Mouse (Mus musculus): ENCODE results near the gene Eef1akmt2.

Gene Eef1akmt2

DNA sequence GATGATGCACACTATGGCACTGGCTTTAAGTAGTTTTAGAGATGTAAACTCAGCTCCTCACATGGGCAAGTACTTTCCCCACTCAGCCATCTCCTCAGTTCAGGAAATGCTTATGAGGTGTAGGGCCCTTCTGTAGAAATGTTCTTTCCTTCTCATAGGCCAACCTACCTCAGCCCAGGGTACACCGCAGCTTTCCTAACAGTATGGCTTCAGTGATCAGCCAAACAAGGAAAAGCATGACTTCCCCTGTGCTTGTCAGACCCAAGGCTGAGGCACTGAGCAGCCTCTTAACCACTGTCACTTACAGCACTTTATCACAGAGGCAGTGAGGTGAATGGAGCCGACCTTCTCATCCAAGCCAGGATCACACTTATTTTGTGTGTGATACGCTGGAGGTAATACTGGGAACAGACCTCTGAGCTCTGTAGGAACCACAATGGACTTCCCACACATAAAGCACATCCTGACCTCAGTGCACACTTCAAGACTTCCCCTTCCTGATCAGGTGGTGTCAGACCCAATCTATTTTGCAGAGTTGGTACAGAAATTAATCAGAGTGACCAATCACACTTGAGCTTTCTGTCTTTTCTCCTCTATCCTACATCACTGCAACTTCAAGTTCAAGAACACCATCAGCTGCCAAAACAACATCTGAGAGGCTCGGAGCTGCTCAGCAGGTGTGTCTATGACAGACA is 64.8 kb downstream of the Eef1akmt2 start:
- no peak for DNase-seq (ENCODE audit: low spot score)

DNA sequence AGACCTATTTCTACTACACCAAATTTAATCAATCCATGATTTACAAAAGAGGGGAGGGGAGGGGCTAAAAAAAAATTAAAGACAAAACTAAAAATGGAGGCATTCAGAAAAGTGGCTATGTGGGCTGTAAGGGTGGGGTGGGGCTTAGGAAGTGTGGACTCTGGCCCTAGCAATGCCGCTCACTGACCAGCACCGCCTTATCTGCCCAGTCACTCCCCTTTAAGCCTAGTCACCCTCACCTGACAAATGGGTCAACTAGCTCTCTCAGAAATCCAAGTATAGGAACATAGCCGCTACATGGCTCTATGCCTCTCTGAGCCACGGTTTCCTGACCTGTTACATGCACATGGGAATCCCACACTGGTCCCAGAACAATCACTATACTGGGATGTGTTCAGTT is 65.5 kb downstream of the Eef1akmt2 start:
- DNase-seq (ENCODE audit: low spot score) = no peak

DNA sequence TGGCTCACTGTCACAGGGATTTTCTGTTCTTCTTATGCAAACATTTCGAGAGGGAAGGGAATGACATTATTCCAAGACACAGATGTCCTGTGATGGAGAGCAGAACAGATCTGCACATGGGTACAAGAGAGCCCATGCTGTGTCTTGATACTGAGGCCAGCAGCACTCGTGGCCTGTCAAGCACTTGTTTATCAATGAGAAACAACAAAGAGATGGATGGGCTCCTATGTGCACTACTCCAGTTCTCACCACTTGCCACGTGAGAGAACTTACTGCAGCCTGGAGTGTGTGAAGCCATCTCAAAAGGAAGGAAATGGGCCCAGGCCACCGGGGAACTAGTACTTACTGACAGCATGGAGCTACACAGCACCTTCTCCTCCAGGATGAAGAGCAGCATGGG is 66.0 kb downstream of the Eef1akmt2 start:
- DNase-seq (ENCODE audit: low spot score) = no peak

DNA sequence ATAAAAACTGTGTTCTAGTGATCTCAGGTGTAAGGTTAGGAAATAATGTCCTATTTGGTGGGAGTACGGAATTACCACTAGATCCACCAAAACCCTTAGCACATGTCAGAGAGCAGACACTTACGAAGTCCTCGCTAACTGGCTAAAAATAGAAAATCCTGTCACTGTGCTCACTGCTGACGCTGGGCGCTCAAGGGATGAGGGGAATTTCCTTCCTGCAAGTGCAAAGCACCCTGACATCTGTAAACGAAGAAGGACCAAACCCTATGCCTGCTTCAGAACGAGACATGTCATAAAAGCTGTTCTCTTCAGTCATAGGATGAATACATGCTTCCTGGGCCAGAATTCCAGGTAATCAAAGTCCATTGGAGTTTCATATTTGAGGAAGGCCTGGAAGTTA is 66.5 kb downstream of the Eef1akmt2 start:
- DNase-seq (ENCODE audit: low spot score) = no peak

DNA sequence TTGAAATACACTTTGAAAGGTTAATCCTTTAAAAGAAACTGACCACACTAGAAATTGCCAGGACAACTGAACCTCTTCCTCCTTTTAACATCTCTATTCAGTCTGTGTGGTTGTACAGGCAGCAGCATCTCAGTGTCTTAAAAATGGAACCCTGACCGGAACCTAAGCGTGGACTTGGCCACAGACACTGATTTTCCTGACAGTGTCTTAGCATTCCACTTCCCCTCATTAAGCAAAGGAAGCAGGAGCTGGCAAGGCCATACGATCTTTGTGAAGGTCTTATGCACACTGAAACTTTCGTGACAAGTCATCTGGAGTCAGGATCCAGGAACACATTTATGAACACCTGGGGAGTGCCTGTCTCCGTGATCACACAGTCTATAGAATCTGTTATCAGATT is 68.4 kb downstream of the Eef1akmt2 start:
- DNase-seq (ENCODE audit: low spot score) = no peak

DNA sequence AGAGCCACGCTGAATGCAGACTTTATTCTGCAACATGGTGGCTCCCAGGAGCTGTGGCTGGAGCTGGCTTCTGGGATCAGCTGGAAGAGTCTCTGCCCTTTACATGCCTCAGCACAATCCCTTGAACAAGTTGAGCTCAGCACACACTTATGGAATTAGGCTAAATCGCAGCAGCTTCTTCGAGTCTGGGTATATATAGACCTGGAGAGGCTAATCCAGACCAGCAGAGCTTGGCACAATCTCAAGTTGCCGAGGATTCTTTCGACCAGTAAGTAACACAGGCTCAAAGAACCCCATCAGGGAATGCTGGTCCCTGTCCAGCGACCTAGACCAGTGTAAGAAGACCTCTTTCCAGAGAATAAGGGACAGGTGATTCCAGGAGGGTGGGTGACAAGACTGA is 70.6 kb downstream of the Eef1akmt2 start:
- no peak for DNase-seq (ENCODE audit: low spot score)

DNA sequence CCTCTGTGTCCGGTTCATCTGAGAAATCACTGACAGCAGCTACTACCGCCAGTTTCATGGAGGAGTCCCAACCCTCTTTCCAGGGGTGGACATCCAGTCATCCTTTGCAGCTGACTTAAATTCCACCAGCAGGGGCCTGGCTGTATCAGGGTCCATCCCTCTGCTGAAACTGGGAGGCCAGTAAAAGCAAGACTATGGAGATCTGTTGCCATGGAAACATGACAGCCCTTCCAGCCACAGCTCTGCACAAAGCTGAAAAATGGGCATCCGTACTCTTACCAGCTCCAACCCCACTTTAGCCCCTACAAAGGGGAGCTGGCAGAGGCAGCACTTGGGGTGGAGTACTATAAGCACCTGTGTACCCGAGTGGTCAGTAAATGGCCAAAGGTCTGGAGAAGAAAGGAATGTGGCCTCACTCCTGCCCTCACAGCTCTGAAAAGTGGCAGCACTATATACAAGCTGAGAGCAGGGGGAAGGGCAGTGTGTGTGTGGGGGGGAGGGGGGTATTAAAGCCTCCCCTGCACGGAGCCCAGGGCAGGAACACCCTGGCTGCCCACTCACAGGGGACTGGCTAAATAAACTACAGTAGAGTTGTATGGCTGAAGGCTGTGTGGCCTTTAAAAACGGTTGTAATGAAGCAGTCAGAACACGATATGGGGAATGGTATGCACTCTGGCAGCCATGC is 71.2 kb downstream of the Eef1akmt2 start:
- no peak for DNase-seq (ENCODE audit: low spot score)

DNA sequence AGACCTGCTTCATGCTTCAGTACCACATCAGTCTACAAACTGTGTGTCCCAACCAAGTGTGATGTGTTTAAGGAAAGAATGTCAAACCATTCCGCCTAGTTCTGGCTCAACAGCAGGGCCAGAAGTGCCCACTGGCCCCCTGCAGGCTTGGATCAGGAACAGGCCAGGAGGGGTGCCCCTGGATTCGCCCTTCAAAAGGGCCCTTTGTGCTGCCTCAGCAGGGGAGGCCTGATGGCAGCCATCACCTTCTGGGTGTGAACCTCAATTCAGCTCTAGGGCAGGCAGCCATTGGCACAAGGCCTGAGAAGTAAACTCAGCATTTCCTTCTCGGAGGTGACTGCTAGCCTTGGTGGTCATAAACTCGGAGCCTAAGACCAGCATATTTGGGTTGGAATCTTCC is 71.9 kb downstream of the Eef1akmt2 start:
- no peak for DNase-seq (ENCODE audit: low spot score)

DNA sequence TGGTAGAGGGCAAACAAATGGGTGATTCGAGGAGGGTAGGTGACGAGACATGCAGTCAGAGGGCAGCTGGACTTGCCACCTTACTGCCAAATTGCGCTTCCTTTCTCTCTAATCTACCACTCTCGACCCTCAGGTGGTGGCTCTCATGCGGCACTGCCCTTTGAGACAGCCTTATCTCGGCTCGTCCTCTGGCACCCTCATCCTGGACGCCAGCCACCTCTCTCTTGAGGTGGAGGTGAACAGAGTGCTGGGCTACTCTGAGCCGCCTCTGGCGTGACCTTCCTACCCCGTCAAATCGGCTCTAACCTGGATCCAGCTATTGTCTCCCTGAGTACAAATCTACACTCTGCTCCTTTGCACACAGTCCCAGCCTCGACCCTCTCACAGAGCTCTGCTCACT is 73.8 kb downstream of the Eef1akmt2 start:
- no peak for DNase-seq (ENCODE audit: low spot score)

DNA sequence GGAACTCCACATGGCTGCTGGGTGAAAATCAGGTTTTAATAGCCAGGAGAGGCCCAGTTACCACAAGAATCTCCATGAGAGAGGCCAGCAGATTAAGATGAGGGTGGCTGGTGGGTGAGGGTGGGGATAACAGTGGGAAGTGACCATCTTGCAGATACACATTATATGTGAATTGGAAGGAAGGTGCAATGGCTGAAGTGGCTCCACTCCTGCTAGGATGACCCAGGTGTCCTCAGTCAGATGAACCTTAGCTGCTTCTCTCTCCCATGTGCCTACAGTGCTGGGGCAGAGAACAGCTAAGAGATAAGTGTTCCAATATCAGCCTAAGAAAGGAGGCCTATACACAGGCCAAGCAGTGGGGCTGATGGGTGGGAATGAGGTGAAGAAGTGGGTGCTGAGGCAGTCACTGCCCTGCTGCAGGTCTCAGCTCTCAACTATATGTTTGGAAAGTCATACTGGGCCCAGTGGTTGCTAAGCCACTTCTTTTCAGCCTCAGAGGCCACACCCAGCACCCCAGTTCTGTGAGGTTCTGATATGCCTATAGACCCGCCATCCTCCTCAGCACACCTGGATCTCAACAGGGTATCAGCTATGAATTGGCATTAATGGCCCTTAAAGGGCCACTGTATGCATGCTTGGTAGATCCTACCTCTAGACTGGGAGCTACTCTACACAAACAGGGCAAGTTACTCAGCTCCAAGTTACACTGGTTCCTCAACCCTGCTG is 74.6 kb downstream of the Eef1akmt2 start:
- no peak for DNase-seq (ENCODE audit: low spot score)

Data from ovary, postnatal 10 days (tissue).